Mouse (Mus musculus) E14TG2a.4 (cell line): ENCODE measurements at regions not wholly inside any gene's neighbourhood (a gene's known extent, or its start where the extent isn't known, plus 50 kb on each side); places are given as distances from the start of the nearest gene placed in this dataset.

ENCODE experiments used
- H3K27me3 ChIP-seq: 2 replicates; pipeline ENCODE4 v1.6.1; 2014; ENCODE audit warnings: low read length, control low read depth; ENCODE audit not compliant: insufficient read depth
- H3K36me3 ChIP-seq: 2 replicates; pipeline ENCODE4 v1.6.1; 2014; ENCODE audit warnings: low read length, control low read depth; ENCODE audit not compliant: insufficient read depth
- H3K4me1 ChIP-seq: replicated peaks from 2 replicates; pipeline ENCODE4 v1.6.1; 2014; ENCODE audit warnings: low read depth, low read length, control low read depth
- H3K4me3 ChIP-seq: replicated peaks from 2 replicates; pipeline ENCODE4 v1.5.1; 2014; ENCODE audit warnings: mild to moderate bottlenecking, low read length
- H3K9me3 ChIP-seq: 2 replicates; pipeline ENCODE4 v1.6.1; 2014; ENCODE audit warnings: low read length, control low read depth
- CTCF ChIP-seq: conservative IDR thresholded peaks from 2 replicates; pipeline ENCODE4 v1.5.1; 2014; ENCODE audit warnings: low read length
- NANOG ChIP-seq: IDR thresholded peaks from 2 replicates; pipeline ENCODE4 v1.6.1; 2014; ENCODE audit warnings: borderline replicate concordance, low read length, mixed read lengths
- POU5F1 ChIP-seq: IDR thresholded peaks from 2 replicates; pipeline ENCODE4 v1.6.1; 2014; ENCODE audit warnings: low read length, borderline replicate concordance

DNA sequence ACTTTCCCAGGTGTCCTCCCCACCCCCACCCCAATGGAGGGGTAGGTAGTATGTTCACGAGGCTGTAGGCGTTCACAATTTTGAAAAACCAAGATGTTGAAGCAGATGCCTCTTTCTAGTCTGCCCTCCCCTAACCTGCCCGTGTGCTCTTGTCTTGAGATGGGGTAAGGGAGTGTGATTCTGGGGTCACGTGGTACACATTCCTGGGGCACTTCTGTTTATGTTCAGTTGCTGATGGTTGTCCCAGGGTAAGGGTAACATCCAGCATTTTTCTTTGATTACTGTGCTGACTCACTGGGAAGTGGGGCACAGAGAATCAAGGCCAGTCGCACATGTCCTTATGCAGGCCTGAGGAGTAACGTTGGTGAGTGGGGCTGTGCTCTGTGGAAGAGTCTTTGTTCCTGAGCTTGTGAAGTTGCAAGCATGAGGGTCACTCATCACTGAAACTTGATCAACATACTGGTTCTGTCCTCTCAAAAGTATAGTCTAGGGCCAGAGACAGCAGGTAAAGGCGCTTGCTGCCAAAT is 110.3 kb downstream of the Evx1 start:
- Histone ChIP-seq H3K4me3 (no peak overlapping the region), H3K36me3 (no peaks in the 10 kb centered on the region), H3K27me3 (no peaks in the 10 kb centered on the region), H3K9me3 (0 out of 2 replicates have a peak, but pooled peaks cover 3% of the 10 kb centered on the region), H3K4me1 (peaks cover 4% of the 10 kb centered on the region; the same call in 1 of the 2 replicates)
- TF ChIP-seq NANOG (no peak), CTCF (no peak), POU5F1 (no peak)

DNA sequence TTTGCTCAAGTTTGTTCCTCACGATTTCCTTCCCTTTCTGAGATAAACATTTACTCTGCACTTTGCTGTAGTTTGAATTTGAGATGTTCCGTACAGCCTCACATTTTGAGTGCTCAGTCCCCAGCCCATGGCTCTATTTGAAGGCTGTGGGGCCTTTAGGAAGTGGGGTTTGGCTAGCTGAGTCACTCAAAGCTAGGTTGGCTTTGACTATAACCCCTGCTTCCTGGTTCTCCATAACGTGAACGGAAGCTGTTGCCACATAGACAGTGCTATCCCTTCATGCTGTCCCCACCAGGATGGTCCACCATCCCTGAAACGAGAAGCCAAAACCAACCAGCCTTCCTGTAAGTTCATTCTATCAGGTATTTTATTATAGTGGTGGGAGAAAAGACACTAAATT is 111.1 kb downstream of the Evx1 start:
- Histone ChIP-seq H3K27me3 (no peaks in the 10 kb centered on the region), H3K4me1 (peaks cover 4% of the 10 kb centered on the region; the same call in 1 of the 2 replicates), H3K4me3 (no peak overlapping the region), H3K9me3 (0 out of 2 replicates have a peak, but pooled peaks cover 3% of the 10 kb centered on the region), H3K36me3 (no peaks in the 10 kb centered on the region)
- no peak for TF ChIP-seq POU5F1
- no peak for TF ChIP-seq NANOG
- TF ChIP-seq CTCF: no peak

DNA sequence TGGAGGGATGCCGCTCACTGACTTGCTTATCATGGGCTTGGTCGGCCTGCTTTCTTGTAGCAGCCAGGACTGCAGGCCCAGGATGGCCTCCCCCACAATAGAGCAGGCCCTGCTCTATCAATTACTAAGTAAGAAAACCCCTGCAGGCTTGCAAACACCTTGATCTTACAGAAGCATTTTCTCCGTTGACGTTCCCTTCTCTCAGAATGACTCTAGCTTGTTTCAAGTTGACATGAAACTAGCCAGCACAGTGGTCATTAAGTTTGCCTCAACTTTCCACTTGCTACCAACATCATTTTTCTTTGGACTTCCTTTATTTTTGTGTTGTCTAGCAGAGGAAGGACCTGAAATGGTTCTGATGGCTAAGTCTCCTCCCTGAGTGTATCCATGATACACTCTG is 111.8 kb downstream of the Evx1 start:
- TF ChIP-seq POU5F1: no peak
- no peak for TF ChIP-seq CTCF
- H3K27me3 ChIP-seq: no peaks in the 10 kb centered on the region
- H3K36me3 ChIP-seq: no peaks in the 10 kb centered on the region
- H3K4me1 ChIP-seq: peaks cover 4% of the 10 kb centered on the region; the same call in 1 of the 2 replicates
- 0 out of 2 replicates have a peak, but pooled peaks cover 3% of the 10 kb centered on the region for H3K9me3 ChIP-seq
- H3K4me3 ChIP-seq: no peak overlapping the region

GRCm38 (mm10) chr6:52428489-52429203 is 115.3 kb downstream of the Evx1 start:
- Histone ChIP-seq H3K9me3 (no peaks in the 10 kb centered on the region), H3K27me3 (no peaks in the 10 kb centered on the region), H3K4me1 (peaks cover 9% of the 10 kb centered on the region), H3K36me3 (no peaks in the 10 kb centered on the region), H3K4me3 (no peak overlapping the region)
- no peak for TF ChIP-seq CTCF
- no peak for TF ChIP-seq NANOG
- no peak for TF ChIP-seq POU5F1

- Histone ChIP-seq H3K27me3 (no peaks in the 10 kb centered on the region), H3K36me3 (no peaks in the 10 kb centered on the region), H3K4me1 (peaks cover 12% of the 10 kb centered on the region), H3K4me3 (no peak overlapping the region), H3K9me3 (no peaks in the 10 kb centered on the region)
- TF ChIP-seq POU5F1 (no peak), NANOG (no peak), CTCF (no peak)
Observed at GRCm38 (mm10) chr6:52429204-52429552, 115.9 kb downstream of the Evx1 start.

DNA sequence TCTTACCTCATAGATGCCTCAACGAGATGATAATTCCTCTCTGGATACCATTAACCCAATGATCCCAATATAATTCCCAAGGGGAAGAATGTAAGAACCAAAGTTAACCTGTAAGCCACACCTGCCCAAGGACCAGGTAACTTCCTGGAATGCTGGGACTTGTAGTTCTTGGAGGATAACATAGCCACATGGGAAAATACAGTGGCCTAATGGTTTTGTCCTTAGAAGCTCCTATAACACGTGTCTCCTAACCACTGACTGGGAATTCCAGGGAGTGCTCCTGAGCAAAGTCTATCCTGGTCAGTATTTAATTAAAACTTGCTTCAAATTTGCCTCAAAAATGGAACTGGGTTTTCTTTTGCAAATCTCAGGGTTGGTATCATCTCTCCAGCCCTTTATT is 119.9 kb downstream of the Evx1 start:
- TF ChIP-seq NANOG: no peak
- no peak for TF ChIP-seq CTCF
- no peak for TF ChIP-seq POU5F1
- H3K36me3 ChIP-seq: no peaks in the 10 kb centered on the region
- H3K4me1 ChIP-seq: peaks cover 36% of the 10 kb centered on the region
- no peak overlapping the region for H3K4me3 ChIP-seq
- no peaks in the 10 kb centered on the region for H3K9me3 ChIP-seq
- no peaks in the 10 kb centered on the region for H3K27me3 ChIP-seq

- TF ChIP-seq CTCF (no peak), POU5F1 (no peak), NANOG (no peak)
- Histone ChIP-seq H3K4me1 (peaks cover 49% of the 10 kb centered on the region), H3K36me3 (no peaks in the 10 kb centered on the region)
Observed at GRCm38 (mm10) chr6:52434771-52435170, 121.5 kb downstream of the Evx1 start.

DNA sequence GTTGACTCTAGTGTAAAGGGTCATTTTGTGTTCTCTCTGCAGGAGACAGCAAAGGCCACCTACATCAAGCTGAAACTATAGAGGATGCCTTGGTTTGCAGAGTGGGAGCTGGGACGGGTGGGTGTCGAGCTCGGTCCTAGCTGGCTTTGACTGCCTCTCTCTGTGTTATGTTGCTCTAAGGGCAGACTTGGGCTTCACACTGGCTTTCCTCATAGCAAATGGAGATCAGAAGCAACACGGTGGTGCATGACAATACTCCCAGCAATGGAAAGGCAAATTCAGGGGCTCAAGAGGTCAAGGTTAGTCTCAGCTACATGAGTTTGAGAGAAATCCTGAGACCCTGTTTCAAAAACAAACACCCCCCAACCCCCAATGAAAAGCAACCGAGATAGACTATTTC is 122.1 kb downstream of the Evx1 start:
- H3K27me3 ChIP-seq: no peaks in the 10 kb centered on the region
- no peak overlapping the region for H3K4me3 ChIP-seq
- H3K9me3 ChIP-seq: peaks cover 14% of the 10 kb centered on the region
- no peaks in the 10 kb centered on the region for H3K36me3 ChIP-seq
- peaks cover 52% of the 10 kb centered on the region for H3K4me1 ChIP-seq
- TF ChIP-seq CTCF (no peak), POU5F1 (peak; percentile 48; the same call in 1 of the 2 replicates)

More at GRCm38 (mm10) chr6:52434771-52435170, 121.5 kb downstream of the Evx1 start:
- H3K9me3 ChIP-seq: peaks cover 8% of the 10 kb centered on the region
- H3K27me3 ChIP-seq: no peaks in the 10 kb centered on the region
- H3K4me3 ChIP-seq: no peak overlapping the region

DNA sequence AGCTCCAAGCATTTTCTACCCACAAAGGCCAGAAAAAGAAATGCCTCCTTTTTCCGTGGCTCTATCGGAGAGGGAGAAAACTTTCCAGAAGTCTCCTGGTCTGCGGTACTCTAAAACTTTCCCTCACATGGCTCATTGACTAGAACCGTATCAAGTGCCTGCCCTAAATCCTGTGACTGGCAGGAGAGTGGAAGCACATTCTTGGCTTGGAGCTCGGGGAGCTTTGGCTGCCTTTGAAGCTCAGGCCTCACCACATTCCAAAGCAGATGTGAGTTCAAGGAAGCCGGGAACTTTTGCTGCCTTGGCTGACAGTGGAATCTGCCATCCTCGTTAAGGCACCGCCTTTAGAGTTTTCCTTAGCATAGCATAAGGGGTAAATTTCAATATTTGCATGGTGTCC is 125.1 kb downstream of the Evx1 start:
- TF ChIP-seq POU5F1 (no peak), NANOG (no peak), CTCF (no peak)
- Histone ChIP-seq H3K4me3 (no peak overlapping the region), H3K36me3 (no peaks in the 10 kb centered on the region)

More for the DNA sequence above, 125.1 kb downstream of the Evx1 start:
- Histone ChIP-seq H3K4me1 (peaks cover 63% of the 10 kb centered on the region), H3K9me3 (peaks cover 36% of the 10 kb centered on the region), H3K27me3 (0 out of 2 replicates have a peak, but pooled peaks cover 4% of the 10 kb centered on the region)
